Mouse (Mus musculus): ENCODE results near the gene Nudt8.
"Not testable (repeated sequence)": the region's sequence is repeated elsewhere in the genome, so short reads cannot be mapped to it uniquely, and the experiment has no call there.

DNA sequence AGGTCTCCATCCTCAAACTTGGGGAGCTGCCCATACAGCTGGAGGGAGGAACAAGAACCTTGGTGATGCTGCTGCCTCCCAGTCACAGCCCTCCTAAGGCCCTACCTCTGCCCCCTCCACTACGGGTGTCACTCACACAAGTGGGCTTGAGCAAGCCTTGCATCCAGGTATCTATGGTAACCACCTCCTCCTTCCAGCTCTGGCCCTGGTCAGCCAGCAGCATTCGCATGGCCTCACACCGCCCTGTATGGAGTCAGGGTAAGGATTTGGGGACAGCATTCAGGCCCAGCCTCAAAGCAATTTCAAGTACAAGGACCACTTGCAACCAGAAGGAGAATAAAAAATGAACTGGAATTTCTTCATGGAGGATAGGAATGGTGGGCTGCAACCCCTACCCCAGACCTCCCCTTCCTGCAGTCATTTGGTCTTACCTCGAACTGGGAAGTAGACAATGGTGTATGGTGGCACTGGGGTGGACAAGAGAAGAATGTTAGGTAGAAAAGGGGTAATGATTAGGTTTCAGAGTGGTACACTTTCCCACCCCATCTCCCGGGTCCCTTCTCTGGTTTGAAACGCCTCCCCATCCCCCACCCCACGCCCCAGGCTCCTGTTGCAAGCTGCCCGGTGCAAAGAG is 36.9 kb downstream of the Nudt8 start:
- not testable (repeated sequence) for TF ChIP-seq CTCF (conservative IDR thresholded peaks at IDR 0.05; ENCODE audit: insufficient read depth, insufficient read length, low read depth, low read length); POLR2A (IDR thresholded peaks at IDR 0.05; ENCODE audit: low read depth, low read length)
